In genomic region chr13:82496606-82497005, GRCm38 (mm10) we compare ENCODE assay signal across 12 mouse cellular contexts.
"Had no signal": no experiment of that assay in that cellular context is flagged by ENCODE, and none has a peak within 500 bp of the region (broad histone marks: within the 10 kb centered on the region; RNA-seq: fewer than 3 reads in every experiment).

No protein-coding gene starts in this region.

- DNase-seq: kidney, adult 11 months; kidney, adult 9 months; kidney, postnatal 36 days; layer of hippocampus, adult 9-11 months; layer of hippocampus, postnatal 36 days; lung, embryonic 14.5 days; lung, postnatal 10 days; right cerebral cortex, adult 18-20 months; spleen, adult 18-20 months; thymus, postnatal 36 days had no signal

- ATAC-seq: liver, embryonic 12.5 days; midbrain, embryonic 16.5 days had no signal
